Mouse (Mus musculus) lung, postnatal 0 days (tissue): ENCODE results near the gene Plekhh2.

Experiments used
- CTCF ChIP-seq: IDR thresholded peaks from 2 replicates; pipeline ENCODE4 v1.5.1; 2016; ENCODE audit warnings: antibody characterized with exemption, mild to moderate bottlenecking
- EP300 ChIP-seq: IDR thresholded peaks from 2 replicates; pipeline ENCODE4 v1.6.1; 2016; ENCODE audit warnings: antibody characterized with exemption, mild to moderate bottlenecking, control low read depth

DNA sequence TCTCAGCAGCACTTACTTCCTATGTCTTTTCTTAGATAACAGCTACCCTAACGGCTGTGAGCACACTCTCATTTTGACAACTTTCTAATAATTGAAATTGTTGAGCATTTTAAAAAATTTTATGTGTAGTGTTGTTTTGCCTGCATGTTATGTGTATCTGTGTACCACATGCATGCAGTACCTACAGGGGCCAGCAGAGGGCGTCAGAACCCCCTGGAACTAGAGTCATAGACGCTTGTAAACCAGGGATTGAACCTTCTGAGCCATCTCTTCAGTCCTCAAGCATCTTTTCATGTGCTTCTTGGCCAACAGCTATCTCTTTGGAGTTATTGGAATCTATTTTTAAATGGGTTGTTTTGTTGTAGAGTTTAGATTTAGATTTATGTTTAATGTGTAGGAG is 130.2 kb downstream of the Plekhh2 start:
- TF ChIP-seq CTCF (peak; percentile 79), EP300 (no peak)
